ENCODE assay signal across 20 mouse cellular contexts in genomic region chr11:76861185-76861584, GRCm38 (mm10). TPM values are rescaled to one million over a fixed set of nuclear protein-coding genes. Genes with fewer than 3 reads are reported as not detected.
A peak's percentile ranks its signal among the peaks of the same experiment; 100 is the strongest.
DNase-seq lines count a peak whose midpoint lies in the region; ATAC-seq and TF ChIP-seq lines count a peak whose summit lies in the region.
"Had no signal": no experiment of that assay in that cellular context is flagged by ENCODE, and none has a peak within 500 bp of the region (broad histone marks: within the 10 kb centered on the region; RNA-seq: fewer than 3 reads in every experiment).

No protein-coding gene starts in this region.

- no peaks in the 10 kb centered on the region for H3K9me3 ChIP-seq in heart, embryonic 10.5 days
- no peaks in the 10 kb centered on the region for H3K9me3 ChIP-seq in heart, postnatal 0 days (replicated peaks; ENCODE audit: control insufficient read depth, low read length)
- H3K9me3 ChIP-seq: embryonic facial prominence, embryonic 15.5 days; hindbrain, embryonic 10.5 days had no signal

- ATAC-seq in heart, postnatal 0 days (ENCODE audit: insufficient read depth, low read depth) = peak; percentile 43
- ATAC-seq: forebrain, embryonic 16.5 days; hindbrain, postnatal 0 days had no signal

- H3K9ac ChIP-seq in heart, postnatal 0 days (replicated peaks; ENCODE audit: low read depth, low read length) = no peak overlapping the region
- H3K9ac ChIP-seq: embryonic facial prominence, embryonic 15.5 days; liver, embryonic 14.5 days had no signal

- peaks cover 36% of the 10 kb centered on the region for H3K4me1 ChIP-seq in heart, embryonic 10.5 days
- peaks cover 11% of the 10 kb centered on the region for H3K4me1 ChIP-seq in heart, postnatal 0 days (ENCODE audit: control insufficient read depth, insufficient read depth)
- H3K4me1 ChIP-seq: embryonic facial prominence, embryonic 15.5 days; hindbrain, embryonic 10.5 days had no signal

- DNase-seq in heart, embryonic 10.5 days (ENCODE audit: low spot score) = peak; percentile 77
- no peak for DNase-seq in heart, adult 9 months (ENCODE audit: low spot score in 2 of 2)
- DNase-seq in cerebellum, adult 11 months = peak; percentile 31
- peak; percentile 34 for DNase-seq in cerebellum, adult 8-10 months
- DNase-seq in heart, postnatal 0 days (ENCODE audit: low spot score) = peak; percentile 31
- no peak for DNase-seq in ovary, adult 18-20 months (ENCODE audit: low spot score)
- no peak for DNase-seq in kidney, adult 8-10 months
- DNase-seq: B cell, adult 2 months; kidney, adult 11 months; thymus, postnatal 25 days had no signal

- no peaks in the 10 kb centered on the region for H3K27me3 ChIP-seq in heart, embryonic 10.5 days (ENCODE audit: insufficient read depth, poor library complexity, severe bottlenecking)
- no peaks in the 10 kb centered on the region for H3K27me3 ChIP-seq in heart, postnatal 0 days (ENCODE audit: control insufficient read depth, insufficient read depth, low read length)
- H3K27me3 ChIP-seq: embryonic facial prominence, embryonic 15.5 days had no signal

- no peak overlapping the region; the same call in 1 of the 2 replicates for H3K27ac ChIP-seq in heart, embryonic 10.5 days
- H3K27ac ChIP-seq in heart, postnatal 0 days (ENCODE audit: low read depth) = no peak overlapping the region
- H3K27ac ChIP-seq: embryonic facial prominence, embryonic 15.5 days; hindbrain, embryonic 10.5 days; hindbrain, postnatal 0 days; kidney, postnatal 0 days; liver, embryonic 14.5 days had no signal

- no peak for TF ChIP-seq CTCF in heart, postnatal 0 days (IDR thresholded peaks at IDR 0.05; ENCODE audit: low read depth)

- peak; percentile 64; the same call in 1 of the 2 replicates for TF ChIP-seq EP300 in heart, postnatal 0 days (IDR thresholded peaks at IDR 0.05; ENCODE audit: low read depth)

- no peaks in the 10 kb centered on the region for H3K36me3 ChIP-seq in heart, embryonic 10.5 days
- no peaks in the 10 kb centered on the region for H3K36me3 ChIP-seq in heart, postnatal 0 days (replicated peaks; ENCODE audit: control insufficient read depth, insufficient read depth, low read length)
- H3K36me3 ChIP-seq: embryonic facial prominence, embryonic 15.5 days; hindbrain, embryonic 10.5 days had no signal

- no peak overlapping the region for H3K4me3 ChIP-seq in heart, embryonic 10.5 days
- H3K4me3 ChIP-seq in heart, postnatal 0 days (ENCODE audit: low read depth, low read length) = no peak overlapping the region
- H3K4me3 ChIP-seq: embryonic facial prominence, embryonic 15.5 days; hindbrain, embryonic 10.5 days had no signal

- WGBS in heart, embryonic 10.5 days = 48% methylated on average over 3 of the region's 3 CpGs
- 31% methylated on average over 3 of the region's 3 CpGs for WGBS in heart, postnatal 0 days

- no peak overlapping the region for H3K4me2 ChIP-seq in heart, postnatal 0 days (ENCODE audit: low read depth, low read length)
- H3K4me2 ChIP-seq: embryonic facial prominence, embryonic 15.5 days; midbrain, embryonic 11.5 days had no signal

RNA-seq across cellular contexts. Expression of gene Cpd, which starts 14.4 kb away (rescaled TPM):
- 11.6 and 14.1 TPM in 2 replicates for polyA plus RNA-seq in heart, embryonic 10.5 days (2016; fragmentation: Nextera tagmentation; extraction: Ambion mirVana)
- total RNA-seq in heart, postnatal 0 days (2014; rRNA removed; ENCODE audit: low replicate concordance) = 58.6 and 66.9 TPM in 2 replicates
- polyA plus RNA-seq in heart, postnatal 0 days (2015; fragmentation: Nextera tagmentation; extraction: Ambion mirVana) = 7.6 and 8.6 TPM in 2 replicates

RNA-seq across cellular contexts. Expression of gene Tmigd1, which starts 40.8 kb away (rescaled TPM):
- polyA plus RNA-seq in heart, embryonic 10.5 days (2016; fragmentation: Nextera tagmentation; extraction: Ambion mirVana) = 0.40 TPM in 1 of 2 replicates, not detected in the other
- total RNA-seq in heart, postnatal 0 days (2014; rRNA removed; ENCODE audit: low replicate concordance) = not detected in 2 replicates
- polyA plus RNA-seq in heart, postnatal 0 days (2015; fragmentation: Nextera tagmentation; extraction: Ambion mirVana) = 0.41 and 0.56 TPM in 2 replicates
- total RNA-seq: layer of hippocampus, postnatal 25 days; left cerebral cortex, postnatal 14 days had no signal
- polyA plus RNA-seq: forebrain, embryonic 16.5 days; hindbrain, postnatal 0 days; liver, embryonic 14.5 days; midbrain, embryonic 11.5 days; neural tube, embryonic 11.5 days had no signal

Comparison
In these comparisons a context has a peak if more than half of its experiments do, and no peak if none do; other contexts are left out.
1. DNase-seq: peak in heart, embryonic 10.5 days (single experiment), cerebellum, adult 11 months (single experiment), cerebellum, adult 8-10 months (single experiment) and heart, postnatal 0 days (single experiment); none in heart, adult 9 months (0 of 2), ovary, adult 18-20 months (single experiment) and kidney, adult 8-10 months (0 of 2).